Mouse (Mus musculus): ENCODE results near the gene Ksr2.

DNA sequence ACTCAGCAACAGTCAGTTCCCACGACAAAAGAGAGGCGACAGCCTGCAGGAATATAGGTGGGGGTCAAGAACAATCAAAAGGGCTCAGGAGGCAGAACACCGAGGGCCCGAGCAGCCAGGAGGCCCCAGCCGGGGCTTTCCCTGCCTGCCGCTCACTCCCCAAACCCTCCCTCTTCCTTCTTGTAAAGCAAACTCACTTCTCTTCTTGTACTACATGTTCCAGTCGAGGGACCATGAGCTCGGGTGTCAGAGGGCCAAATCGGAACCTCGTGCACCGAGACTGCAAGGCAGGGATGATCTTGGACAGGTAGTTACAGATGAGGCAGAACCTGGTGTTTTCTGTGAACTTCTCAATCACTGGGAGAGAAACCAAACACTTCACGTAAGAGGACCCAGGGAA is 30.6 kb upstream of the Ksr2 start:
- TF ChIP-seq CTCF (IDR thresholded peaks at IDR 0.05; ENCODE audit: extremely low read depth, insufficient read depth, low read length) (no peak), POLR2A (IDR thresholded peaks at IDR 0.05; ENCODE audit: extremely low read depth, insufficient read depth, low read length) (no peak)
